Mouse (Mus musculus) kidney, adult 8-10 months (tissue): ENCODE measurements around the gene Pank4.
A peak's percentile ranks its signal among the peaks of the same experiment; 100 is the strongest.

ENCODE experiments used
- DNase-seq, 2 experiments: peaks; one replicate each; pipeline ENCODE4 v3.0.0; 2022

Pank4 gene

GRCm38 (mm10) chr4:154963901-154964580 lies at the start of gene Pank4:
Pank4 (plus strand) TSS chr4:154964123.
- DNase-seq, result peak; percentile 93 to 95

GRCm38 (mm10) chr4:154914252-154914651 lies 49.7 kb upstream of the Pank4 start:
- DNase-seq, result no peak

GRCm38 (mm10) chr4:154914707-154915106 lies 49.2 kb upstream of the Pank4 start:
- peak; percentile 52 to 63 for DNase-seq

GRCm38 (mm10) chr4:154915286-154915685 lies 48.6 kb upstream of the Pank4 start:
- peak in 1 of 2 experiments; percentile 22 for DNase-seq

GRCm38 (mm10) chr4:154916662-154917061 lies 47.3 kb upstream of the Pank4 start:
- no peak for DNase-seq

- DNase-seq, result no peak
Measured at GRCm38 (mm10) chr4:154922291-154922690, 41.6 kb upstream of the Pank4 start.

GRCm38 (mm10) chr4:154922931-154923330 lies 41.0 kb upstream of the Pank4 start:
- DNase-seq, result no peak

GRCm38 (mm10) chr4:154925413-154925812 lies 38.5 kb upstream of the Pank4 start:
- no peak for DNase-seq

- DNase-seq, result no peak
Measured at GRCm38 (mm10) chr4:154926969-154927898, 36.7 kb upstream of the Pank4 start.

GRCm38 (mm10) chr4:154927899-154928337 lies 36.0 kb upstream of the Pank4 start:
- peak; percentile 33 to 36 for DNase-seq

GRCm38 (mm10) chr4:154928395-154929087 lies 35.4 kb upstream of the Pank4 start, which contains the start of gene Tnfrsf14:
Tnfrsf14 (minus strand) TSS chr4:154928563.
- DNase-seq, result no peak

GRCm38 (mm10) chr4:154929088-154929660 lies 34.7 kb upstream of the Pank4 start:
- peak in 1 of 2 experiments; percentile 12 for DNase-seq

GRCm38 (mm10) chr4:154933306-154933907 lies 30.5 kb upstream of the Pank4 start:
- DNase-seq, result no peak

- no peak for DNase-seq
Measured at GRCm38 (mm10) chr4:154934800-154935199, 29.1 kb upstream of the Pank4 start.

GRCm38 (mm10) chr4:154935788-154936187 lies 28.1 kb upstream of the Pank4 start:
- no peak for DNase-seq

GRCm38 (mm10) chr4:154936542-154937255 lies 27.2 kb upstream of the Pank4 start:
- no peak for DNase-seq

- no peak for DNase-seq
Measured at GRCm38 (mm10) chr4:154937746-154938145, 26.2 kb upstream of the Pank4 start.

- no peak for DNase-seq
Measured at GRCm38 (mm10) chr4:154940156-154940555, 23.8 kb upstream of the Pank4 start.

GRCm38 (mm10) chr4:154941831-154942230 lies 22.1 kb upstream of the Pank4 start:
- no peak for DNase-seq

- DNase-seq, result no peak
Measured at GRCm38 (mm10) chr4:154942632-154943322, 21.1 kb upstream of the Pank4 start.
